Mouse (Mus musculus): ENCODE measurements at regions not wholly inside any gene's neighbourhood (a gene's known extent, or its start where the extent isn't known, plus 50 kb on each side); places are given as distances from the start of the nearest gene placed in this dataset.

GRCm38 (mm10) chr16:72152920-72153319 is 155.2 kb upstream of the Robo1 start:
- intact Hi-C loops (cut with DNase I; ENCODE audit: low total_unique reads), result no loop called here

GRCm38 (mm10) chr16:72157913-72158312 is 150.2 kb upstream of the Robo1 start:
- DNase-seq, result no peak
- intact Hi-C loops (cut with DNase I; ENCODE audit: low total_unique reads), result no loop called here

More at GRCm38 (mm10) chr16:72152920-72153319, 155.2 kb upstream of the Robo1 start:
- DNase-seq, result no peak

- DNase-seq, result no peak
- intact Hi-C loops (cut with DNase I; ENCODE audit: low total_unique reads), result no loop called here
Observed at GRCm38 (mm10) chr16:72159411-72159810, 148.7 kb upstream of the Robo1 start.

DNA sequence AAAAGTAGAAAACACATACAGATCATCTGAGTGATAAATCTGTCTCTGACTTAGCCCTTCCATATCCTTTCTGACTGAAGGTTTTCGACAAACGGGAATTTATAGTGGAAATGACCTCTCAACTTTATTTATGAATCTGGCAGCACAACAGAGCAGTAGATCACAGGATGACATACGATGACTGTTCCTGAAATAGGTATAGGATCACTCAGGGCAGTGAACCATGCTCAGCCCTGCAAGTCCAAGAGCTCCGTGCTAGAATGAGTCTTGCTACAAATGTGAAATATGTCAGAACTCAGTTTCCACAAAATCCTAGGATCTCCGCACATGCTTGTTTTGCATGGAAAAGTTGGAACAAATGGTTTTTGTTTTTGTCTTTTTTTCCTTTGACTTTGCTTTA is 132.4 kb upstream of the Robo1 start:
- no peak for DNase-seq
- intact Hi-C loops (cut with DNase I; ENCODE audit: low total_unique reads), result no loop called here

DNA sequence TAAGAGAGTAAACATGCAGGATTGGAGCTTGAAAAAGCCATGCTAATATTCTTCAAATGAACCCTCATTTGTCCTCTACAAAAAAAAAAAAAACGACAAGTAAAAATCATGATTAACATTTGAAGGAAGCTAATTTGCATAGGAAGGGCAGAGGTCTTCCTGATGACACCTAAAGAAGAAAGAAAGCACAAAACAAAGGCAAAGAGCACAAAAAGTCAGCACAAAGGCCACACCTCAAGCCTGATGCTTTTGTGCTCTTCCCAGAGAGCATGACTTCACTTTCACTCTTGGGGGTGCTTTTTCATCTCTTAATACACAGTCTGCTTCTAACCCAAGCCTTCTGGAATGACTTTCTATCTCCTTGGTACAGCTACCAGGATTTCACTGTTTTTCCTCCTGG is 113.8 kb upstream of the Robo1 start:
- intact Hi-C loops (cut with DNase I; ENCODE audit: low total_unique reads), result no loop called here
- no peak for DNase-seq

DNA sequence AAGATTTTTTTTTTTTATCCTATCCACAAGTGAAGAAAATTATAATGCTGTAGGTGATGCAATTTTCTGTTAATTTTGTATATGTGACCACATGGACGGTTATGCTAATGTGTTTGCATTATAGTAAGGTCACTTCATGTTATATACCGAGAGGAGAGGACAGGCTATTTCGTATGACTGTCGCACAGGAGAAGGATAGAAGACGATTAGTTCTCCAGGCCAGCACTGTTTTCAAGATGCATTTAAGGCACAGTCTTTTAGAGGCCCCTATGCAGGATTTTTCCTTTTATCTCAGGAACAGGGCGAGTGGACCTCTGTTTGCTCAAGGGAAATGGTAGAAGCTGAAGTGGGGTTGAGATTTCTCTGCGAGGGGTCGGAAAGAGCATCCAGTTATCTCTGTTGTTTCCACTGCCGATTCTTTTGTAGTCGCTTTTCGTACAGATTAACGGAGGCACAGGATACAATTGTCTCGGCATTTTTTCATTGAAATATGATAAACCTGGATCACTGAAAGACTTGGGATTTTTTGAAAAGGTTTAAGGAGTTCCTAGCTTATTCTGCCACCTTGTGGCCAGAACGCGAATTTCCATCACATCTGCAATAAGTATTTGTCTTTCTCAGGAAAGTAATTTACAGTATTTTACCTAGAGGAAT is 92.6 kb upstream of the Robo1 start:
- intact Hi-C loops (cut with DNase I; ENCODE audit: low total_unique reads), result loop anchor here (5.0 kb wide), 1 partner anchor 968 kb away; no protein-coding TSS in a partner anchor
- peak; percentile 18 for DNase-seq

DNA sequence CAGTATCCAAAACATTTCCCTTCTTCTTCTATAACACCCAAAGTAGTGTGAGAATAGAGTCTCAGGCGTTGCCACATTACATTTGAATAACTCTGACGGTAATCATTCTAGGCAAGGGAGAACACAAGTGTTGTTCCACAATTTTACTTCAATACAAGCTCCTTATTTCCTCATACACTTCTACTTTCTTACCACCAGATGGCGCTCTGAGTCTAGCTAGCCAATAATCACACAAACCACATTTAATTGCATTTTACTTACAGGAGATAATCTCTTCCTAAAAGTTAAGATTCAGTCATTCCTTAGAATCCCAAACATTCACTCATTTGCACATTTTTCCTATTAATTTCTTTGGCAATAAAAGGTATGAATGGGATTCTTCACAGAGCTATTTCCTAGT is 90.1 kb upstream of the Robo1 start:
- intact Hi-C loops (cut with DNase I; ENCODE audit: low total_unique reads), result loop anchor here (5.0 kb wide), 1 partner anchor 971 kb away; no protein-coding TSS in a partner anchor
- DNase-seq, result no peak

DNA sequence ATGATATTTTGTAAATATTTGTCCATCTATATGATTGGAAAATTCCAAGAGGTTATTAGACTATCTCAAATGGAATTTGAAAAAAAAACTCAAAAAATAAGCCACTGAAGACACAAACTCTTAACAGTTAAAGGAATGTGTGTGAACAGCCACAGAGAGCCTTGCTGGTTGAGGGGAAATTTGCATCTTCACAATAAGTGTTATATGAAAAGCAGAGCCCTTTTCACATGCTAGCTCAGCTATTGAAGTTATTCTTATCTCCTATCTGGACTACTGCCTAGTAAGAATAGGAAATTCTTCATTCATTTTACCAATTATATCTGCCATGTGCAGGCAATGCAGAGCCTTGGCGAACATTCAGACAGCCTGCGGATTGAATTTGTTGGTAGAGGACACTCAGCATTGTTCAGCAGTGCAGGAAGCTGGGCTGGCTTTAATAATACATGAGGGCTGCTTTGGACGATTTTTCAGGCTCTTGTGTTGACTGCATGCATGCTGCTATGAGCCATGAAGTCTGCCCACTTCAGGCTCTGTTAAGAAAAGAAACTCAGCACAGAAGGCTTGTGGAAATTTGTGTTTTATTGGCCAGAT is 86.1 kb upstream of the Robo1 start:
- intact Hi-C loops (cut with DNase I; ENCODE audit: low total_unique reads), result no loop called here
- no peak for DNase-seq

- no peak for DNase-seq
- intact Hi-C loops (cut with DNase I; ENCODE audit: low total_unique reads), result no loop called here
Observed at GRCm38 (mm10) chr16:72223860-72224259, 84.2 kb upstream of the Robo1 start.

GRCm38 (mm10) chr16:72225157-72225880 is 82.8 kb upstream of the Robo1 start:
- intact Hi-C loops (cut with DNase I; ENCODE audit: low total_unique reads), result no loop called here
- DNase-seq, result no peak

GRCm38 (mm10) chr16:72234366-72234765 is 73.7 kb upstream of the Robo1 start:
- intact Hi-C loops (cut with DNase I; ENCODE audit: low total_unique reads), result no loop called here
- no peak for DNase-seq

GRCm38 (mm10) chr16:72239631-72240030 is 68.5 kb upstream of the Robo1 start:
- no peak for DNase-seq
- intact Hi-C loops (cut with DNase I; ENCODE audit: low total_unique reads), result no loop called here

GRCm38 (mm10) chr16:72256388-72256787 is 51.7 kb upstream of the Robo1 start:
- intact Hi-C loops (cut with DNase I; ENCODE audit: low total_unique reads), result no loop called here
- no peak for DNase-seq

Data from gastrocnemius, postnatal 14 days (tissue).